Mouse (Mus musculus) hindbrain, postnatal 0 days (tissue): Measurements from ENCODE around the gene Rsrc2. TPM values are rescaled to one million over a fixed set of nuclear protein-coding genes. Genes with fewer than 3 reads are reported as not detected.

ENCODE experiments used
- ATAC-seq: fragments of 200-750 bp; cut with Nextera tagmentation; 2 replicates; pipeline ENCODE4 v1.8.0; 2017; ENCODE audit warnings: mild to moderate bottlenecking, moderate TSS enrichment, moderate library complexity
- DNase-seq: peaks from one replicate; pipeline ENCODE4 v3.0.0-alpha.2; 2015; ENCODE audit warnings: low spot score
- H3K27ac ChIP-seq: fragments of 300-500 bp; sonication (generic); 2 replicates; pipeline ENCODE4 v1.5.1; 2014; ENCODE audit warnings: mild to moderate bottlenecking
- H3K27me3 ChIP-seq: fragments of 300-500 bp; sonication (generic); 2 replicates; pipeline ENCODE4 v1.6.1; 2014; ENCODE audit warnings: low read length, mixed read lengths; ENCODE audit not compliant: insufficient read depth
- H3K36me3 ChIP-seq: fragments of 300-500 bp; sonication (generic); 2 replicates; pipeline ENCODE4 v1.6.1; 2014; ENCODE audit warnings: low read length, mixed read lengths; ENCODE audit not compliant: insufficient read depth
- H3K4me1 ChIP-seq: fragments of 300-500 bp; sonication (generic); 2 replicates; pipeline ENCODE4 v1.6.1; 2014; ENCODE audit warnings: antibody characterized with exemption, low read length, mixed read lengths; ENCODE audit not compliant: insufficient read depth
- H3K4me2 ChIP-seq: fragments of 300-500 bp; sonication (generic); 2 replicates; pipeline ENCODE4 v1.6.1; 2014; ENCODE audit warnings: low read depth, mild to moderate bottlenecking, low read length, moderate library complexity, mixed read lengths
- H3K4me3 ChIP-seq: fragments of 300-500 bp; sonication (generic); 2 replicates; pipeline ENCODE4 v1.5.1; 2014; ENCODE audit warnings: low read length
- H3K9ac ChIP-seq: fragments of 300-500 bp; sonication (generic); replicated peaks from 2 replicates; pipeline ENCODE4 v1.6.1; 2014; ENCODE audit warnings: mild to moderate bottlenecking, low read length, moderate library complexity, mixed read lengths
- H3K9me3 ChIP-seq: fragments of 300-500 bp; sonication (generic); 2 replicates; pipeline ENCODE4 v1.6.1; 2016; ENCODE audit warnings: low read length, mixed read lengths
- CTCF ChIP-seq: IDR thresholded peaks from 2 replicates; pipeline ENCODE4 v1.5.1; 2016; ENCODE audit warnings: antibody characterized with exemption, control low read depth, low read depth
- WGBS: fragments of 180-500 bp; shearing (Covaris S2); extraction: QIAGEN DNeasy Blood & Tissue Kit; methylation state at CpG from one replicate; pipeline ENCODE4 v1.1.7; 2014; 5-methylcytosine and 5-hydroxymethylcytosine counted together
- polyA plus RNA-seq: library from polyadenylated mRNA; unstranded; fragments of >200 nt; fragmentation: Nextera tagmentation; extraction: Ambion mirVana; gene quantifications from 2 replicates; pipeline ENCODE4 v1.2.1, GENCODE M21; 2015
- total RNA-seq: library from RNA; depleted of rRNA; stranded (reverse); fragments of >200 nt; gene quantifications from 2 replicates; pipeline ENCODE4 v1.2.3, GENCODE M21; 2014

Gene Rsrc2
- total and polyA plus RNA-seq, 2 experiments from 2014 or later: 39.9 to 112 TPM

DNA sequence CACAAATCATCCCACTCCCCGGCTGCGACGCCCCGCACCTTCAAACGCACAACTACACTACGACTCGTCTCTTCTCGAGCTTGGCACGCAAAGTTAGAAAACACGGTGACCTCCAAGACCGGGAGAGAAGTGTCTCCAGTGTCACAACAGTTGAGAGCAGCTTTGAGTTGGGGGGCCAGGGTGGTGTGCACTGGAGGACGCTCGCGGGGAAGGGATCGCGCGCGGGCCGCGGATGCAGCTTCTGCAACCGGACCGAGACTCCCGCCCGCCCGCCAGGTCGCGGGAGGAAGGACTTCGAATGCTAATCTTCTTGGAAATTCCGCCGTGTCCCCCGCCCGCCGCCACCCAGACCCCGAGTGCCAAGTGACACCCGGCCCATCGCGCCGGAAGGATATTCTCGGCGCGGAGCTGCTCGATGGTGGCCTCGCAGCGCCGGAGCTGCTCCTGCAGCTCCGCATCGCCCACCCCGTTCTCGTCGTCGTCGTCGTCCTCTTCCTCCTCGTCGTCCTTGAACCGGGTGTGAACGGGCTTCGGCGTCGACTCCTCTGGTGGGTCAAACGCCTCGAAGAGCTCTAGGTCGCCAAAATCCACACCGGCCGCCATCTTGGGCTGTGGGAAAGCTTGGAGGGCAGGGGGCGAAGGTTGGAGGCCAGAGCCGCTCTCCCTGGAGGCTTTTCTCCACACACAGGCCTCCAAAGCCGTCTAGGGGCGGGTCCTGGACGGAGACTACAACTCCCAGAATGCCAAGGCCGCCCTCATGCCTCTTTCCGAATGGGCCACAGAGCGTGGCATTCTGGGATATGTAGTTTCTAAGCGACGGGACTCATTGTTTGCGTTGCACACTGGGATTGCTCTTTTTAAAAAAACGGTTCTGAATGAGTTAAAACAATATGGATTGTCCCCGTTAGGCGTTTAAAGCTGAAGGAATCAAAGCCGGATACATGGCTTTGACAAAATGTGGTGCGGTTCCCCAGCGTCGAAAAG, 28.6 kb downstream of the Rsrc2 start, which contains the start of gene Zcchc8:
TSS of gene Zcchc8 (minus strand) at position 773 of the 984 bp plus-strand sequence.
- peak; percentile 98 for DNase-seq
- Histone ChIP-seq H3K4me1 (no peaks in the 10 kb centered on the region), H3K27ac (peak within 1 kb of the TSS; percentile 85)

DNA sequence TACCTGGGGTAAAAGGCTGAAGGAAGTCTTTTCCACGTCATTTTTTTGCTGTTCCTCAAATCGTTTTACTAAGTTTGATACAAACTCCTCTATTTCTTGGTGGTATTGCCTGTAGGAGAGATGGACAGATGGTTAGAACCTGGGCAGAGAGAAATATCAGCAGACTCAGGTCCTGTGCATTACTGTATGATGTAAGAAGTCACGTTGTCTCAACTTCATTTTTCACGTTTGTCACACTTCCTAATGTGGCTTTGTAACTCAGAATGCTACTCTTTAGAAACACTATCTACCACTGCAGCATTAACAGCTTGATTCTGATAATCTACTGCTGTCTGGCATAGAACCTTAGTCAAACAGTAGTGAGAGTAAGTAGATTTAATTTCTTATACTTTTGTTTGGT, 34.6 kb downstream of the Rsrc2 start:
- Histone ChIP-seq H3K9ac (no peak overlapping the region), H3K27me3 (no peaks in the 10 kb centered on the region), H3K9me3 (no peaks in the 10 kb centered on the region), H3K36me3 (peaks cover 55% of the 10 kb centered on the region), H3K4me2 (no peak overlapping the region), H3K27ac (no peak overlapping the region), H3K4me3 (no peak overlapping the region), H3K4me1 (no peaks in the 10 kb centered on the region)
- DNase-seq: no peak
- 87% methylated on average over 4 of the region's 4 CpGs for WGBS
- TF ChIP-seq CTCF: no peak
- no peak for ATAC-seq

More for the DNA sequence above, 28.6 kb downstream of the Rsrc2 start, which contains the start of gene Zcchc8:
- peak; percentile 100 for ATAC-seq
- TF ChIP-seq CTCF: no peak
- no peaks in the 10 kb centered on the region for H3K9me3 ChIP-seq
- H3K4me3 ChIP-seq: peak within 1 kb of the TSS; percentile 59
- peak within 1 kb of the TSS; percentile 64 for H3K9ac ChIP-seq
- H3K4me2 ChIP-seq: peak within 1 kb of the TSS; percentile 92
- H3K36me3 ChIP-seq: peaks cover 9% of the 10 kb centered on the region; the same call in 1 of the 2 replicates
- WGBS: under 1% methylated on average over 83 of the region's 83 CpGs
- no peaks in the 10 kb centered on the region for H3K27me3 ChIP-seq

DNA sequence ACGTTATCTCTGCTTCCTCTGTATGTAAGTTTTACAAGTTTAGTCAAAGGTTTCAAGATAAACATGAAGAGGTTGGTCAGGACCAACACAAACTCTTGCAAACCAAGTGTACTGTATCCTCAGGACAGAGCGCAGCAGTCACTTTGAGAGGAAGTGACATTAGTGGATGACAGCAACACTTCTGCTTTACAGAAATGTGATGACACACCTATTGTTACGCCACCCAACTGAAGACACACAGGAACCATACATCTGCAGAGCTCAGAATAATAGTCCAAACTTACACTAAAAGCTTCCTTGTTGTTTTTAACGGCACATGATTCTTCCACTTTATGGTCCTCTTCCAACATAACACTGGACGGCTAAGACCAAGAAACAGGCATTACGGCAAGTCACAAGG, 35.4 kb downstream of the Rsrc2 start:
- H3K4me1 ChIP-seq: no peaks in the 10 kb centered on the region
- no peaks in the 10 kb centered on the region for H3K27me3 ChIP-seq
- H3K4me3 ChIP-seq: no peak overlapping the region
- 92% methylated on average over 6 of the region's 6 CpGs for WGBS
- TF ChIP-seq CTCF: no peak
- no peak overlapping the region for H3K9ac ChIP-seq
- H3K9me3 ChIP-seq: no peaks in the 10 kb centered on the region
- DNase-seq (no peak), ATAC-seq (no peak)
- peaks cover 62% of the 10 kb centered on the region for H3K36me3 ChIP-seq
- no peak overlapping the region for H3K4me2 ChIP-seq
- H3K27ac ChIP-seq: no peak overlapping the region

DNA sequence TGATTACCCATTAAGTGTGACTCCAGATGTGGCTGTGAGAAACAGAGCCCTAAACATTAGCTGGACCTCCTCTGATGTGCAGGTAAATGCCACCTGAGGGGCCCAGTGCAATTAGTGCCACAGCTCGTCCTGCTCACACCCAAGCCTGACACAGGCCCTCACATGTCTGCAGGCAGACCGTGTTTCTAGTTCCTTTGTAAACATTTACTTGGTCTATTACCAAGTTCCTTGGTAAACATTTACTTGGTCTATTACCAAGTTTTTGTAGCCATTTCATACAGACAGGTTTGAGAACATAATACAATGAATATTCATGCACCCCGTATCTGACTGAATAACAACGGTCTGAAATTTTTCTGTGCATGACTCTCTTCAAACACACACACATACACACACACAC, 39.6 kb downstream of the Rsrc2 start:
- WGBS: 86% methylated on average over 4 of the region's 4 CpGs
- Histone ChIP-seq H3K27me3 (no peaks in the 10 kb centered on the region), H3K4me1 (no peaks in the 10 kb centered on the region), H3K9me3 (no peaks in the 10 kb centered on the region), H3K4me3 (no peak overlapping the region), H3K9ac (no peak overlapping the region), H3K36me3 (peaks cover 80% of the 10 kb centered on the region), H3K27ac (no peak overlapping the region), H3K4me2 (no peak overlapping the region)
- ATAC-seq: no peak
- no peak for TF ChIP-seq CTCF
- DNase-seq: no peak

DNA sequence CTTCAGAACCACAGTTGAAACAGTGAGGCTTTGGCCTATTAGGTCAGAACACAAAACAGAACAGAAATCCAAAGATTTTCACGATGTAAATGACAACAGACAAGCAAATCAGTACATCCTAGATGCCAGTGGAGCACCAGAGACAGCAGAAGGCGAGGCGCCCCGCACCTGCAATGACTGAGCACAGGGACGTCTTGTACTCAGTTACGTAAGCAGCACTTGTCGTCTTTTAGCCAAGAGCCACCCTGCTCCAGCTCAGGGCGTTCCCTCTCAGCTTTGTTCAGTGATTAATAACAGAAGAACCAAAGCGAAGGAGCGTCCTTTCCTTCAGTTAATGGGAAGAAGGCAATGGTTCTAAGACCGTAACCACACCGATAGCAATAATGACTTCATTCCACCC, 40.6 kb downstream of the Rsrc2 start:
- no peak overlapping the region for H3K9ac ChIP-seq
- DNase-seq: no peak
- peaks cover 80% of the 10 kb centered on the region for H3K36me3 ChIP-seq
- H3K27me3 ChIP-seq: no peaks in the 10 kb centered on the region
- no peak overlapping the region for H3K4me2 ChIP-seq
- no peak overlapping the region for H3K4me3 ChIP-seq
- H3K4me1 ChIP-seq: no peaks in the 10 kb centered on the region
- TF ChIP-seq CTCF: no peak
- 93% methylated on average over 12 of the region's 12 CpGs for WGBS
- H3K9me3 ChIP-seq: no peaks in the 10 kb centered on the region
- no peak for ATAC-seq
- no peak overlapping the region for H3K27ac ChIP-seq

DNA sequence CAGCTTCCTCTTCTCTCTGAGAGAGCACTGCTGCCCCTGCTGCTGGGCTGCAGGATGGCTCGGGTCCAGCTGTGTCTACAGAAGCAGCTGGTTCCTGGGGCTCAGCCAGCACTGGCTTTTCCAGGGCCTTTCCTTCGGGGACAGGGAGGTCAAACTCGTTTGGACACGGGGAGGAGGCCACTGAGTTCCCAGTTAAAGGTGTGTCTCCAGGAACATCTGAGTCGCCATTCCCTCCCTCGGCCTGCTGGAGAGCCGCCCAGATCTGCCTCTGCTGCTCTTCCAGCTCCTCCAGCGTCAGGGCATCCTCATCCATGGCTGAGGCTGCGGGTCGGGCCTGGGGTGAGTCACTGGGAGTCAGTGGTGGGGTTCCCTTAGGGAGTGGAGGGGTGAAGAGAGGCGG, 48.6 kb downstream of the Rsrc2 start:
- ATAC-seq (no peak), DNase-seq (peak; percentile 75)
- Histone ChIP-seq H3K36me3 (peaks cover 59% of the 10 kb centered on the region), H3K4me2 (no peak overlapping the region), H3K27me3 (no peaks in the 10 kb centered on the region), H3K9me3 (no peaks in the 10 kb centered on the region), H3K4me1 (no peaks in the 10 kb centered on the region), H3K4me3 (no peak overlapping the region), H3K27ac (no peak overlapping the region), H3K9ac (no peak overlapping the region)
- TF ChIP-seq CTCF: peak; percentile 36
- whole genome bisulfite sequencing: 57% methylated on average over 11 of the region's 11 CpGs

GRCm38 (mm10) chr5:123699198-123699597, 50.0 kb downstream of the Rsrc2 start:
- Histone ChIP-seq H3K4me3 (no peak overlapping the region), H3K4me1 (no peaks in the 10 kb centered on the region), H3K27ac (no peak overlapping the region), H3K9ac (no peak overlapping the region), H3K27me3 (no peaks in the 10 kb centered on the region), H3K9me3 (no peaks in the 10 kb centered on the region), H3K4me2 (no peak overlapping the region), H3K36me3 (peaks cover 45% of the 10 kb centered on the region)
- TF ChIP-seq CTCF: peak; percentile 88
- ATAC-seq: peak; percentile 62; the same call in 1 of the 2 replicates
- 25% methylated on average over 3 of the region's 3 CpGs for WGBS
- peak; percentile 88 for DNase-seq
